Comparison of ENCODE assay signal across 12 mouse cellular contexts in the genomic region with DNA sequence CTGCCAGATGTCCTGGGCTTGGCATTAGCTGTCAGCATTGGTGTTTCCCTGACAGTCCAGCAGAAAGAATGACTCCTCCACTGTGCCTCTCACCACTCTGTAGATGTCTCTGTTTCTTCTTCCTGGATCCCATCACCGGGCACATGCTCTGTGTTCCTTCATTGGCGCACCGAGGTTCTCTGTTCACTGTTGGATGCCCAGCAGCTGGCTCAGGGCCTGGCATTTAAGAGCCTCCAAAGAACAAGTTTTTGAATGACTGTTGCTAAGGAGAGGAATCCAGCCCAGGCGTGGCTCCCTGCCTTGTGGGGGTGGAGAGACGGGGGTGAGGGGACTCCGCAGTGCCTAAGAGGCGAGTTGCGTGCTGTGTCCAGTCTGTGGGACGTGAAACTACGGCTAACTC.
DNase-seq lines count a peak whose midpoint lies in the region; ATAC-seq and TF ChIP-seq lines count a peak whose summit lies in the region.
"Had no signal": no experiment of that assay in that cellular context is flagged by ENCODE, and none has a peak within 500 bp of the region (broad histone marks: within the 10 kb centered on the region; RNA-seq: fewer than 3 reads in every experiment).

No protein-coding gene starts in this region.

- peak overlapping the region; percentile 18; the same call in 1 of the 2 replicates for H3K27ac ChIP-seq in left cerebral cortex, adult 2 months
- no peak overlapping the region for H3K27ac ChIP-seq in forebrain, postnatal 0 days (ENCODE audit: low read depth, low read length)
- no peak overlapping the region for H3K27ac ChIP-seq in midbrain, embryonic 15.5 days
- H3K27ac ChIP-seq: embryonic facial prominence, embryonic 15.5 days; liver, embryonic 15.5 days had no signal

- H3K4me2 ChIP-seq in forebrain, postnatal 0 days (ENCODE audit: low read depth), result no peak overlapping the region
- H3K4me2 ChIP-seq in midbrain, embryonic 15.5 days, result no peak overlapping the region
- H3K4me2 ChIP-seq: embryonic facial prominence, embryonic 15.5 days; liver, embryonic 15.5 days had no signal

- intact Hi-C loops in left cerebral cortex, adult 2 months (cut with DNase I), result no loop called here

- no peaks in the 10 kb centered on the region for H3K27me3 ChIP-seq in forebrain, postnatal 0 days (ENCODE audit: insufficient read depth, low read length)
- no peaks in the 10 kb centered on the region for H3K27me3 ChIP-seq in midbrain, embryonic 15.5 days (replicated peaks)
- H3K27me3 ChIP-seq: embryonic facial prominence, embryonic 15.5 days; liver, embryonic 15.5 days; megakaryocyte, embryonic 14.5 days had no signal

- 0 out of 2 replicates have a peak, but pooled peaks cover 3% of the 10 kb centered on the region for H3K36me3 ChIP-seq in forebrain, postnatal 0 days (ENCODE audit: insufficient read depth)
- H3K36me3 ChIP-seq in midbrain, embryonic 15.5 days (replicated peaks), result no peaks in the 10 kb centered on the region

- H3K4me1 ChIP-seq in forebrain, postnatal 0 days (ENCODE audit: insufficient read depth), result peaks cover 16% of the 10 kb centered on the region
- peaks cover 39% of the 10 kb centered on the region for H3K4me1 ChIP-seq in midbrain, embryonic 15.5 days

- H3K9ac ChIP-seq in forebrain, postnatal 0 days, result no peak overlapping the region
- no peak overlapping the region for H3K9ac ChIP-seq in midbrain, embryonic 15.5 days
- H3K9ac ChIP-seq: embryonic facial prominence, embryonic 15.5 days; liver, embryonic 15.5 days had no signal

- peak; percentile 54 for ATAC-seq in forebrain, postnatal 0 days
- ATAC-seq in midbrain, embryonic 15.5 days (replicated peaks), result peak; percentile 37; the same call in 1 of the 2 replicates

- DNase-seq in cerebellum, postnatal 14 days, result peak; percentile 48 to 52
- DNase-seq in cerebellum, adult 11-12 months, result no peak
- no peak for DNase-seq in left cerebral cortex, adult 2 months (ENCODE audit: extremely low spot score in 1 of 2, low spot score in 2 of 2)
- no peak for DNase-seq in left cerebral cortex, adult 8-10 months (ENCODE audit: low spot score in 2 of 2)
- peak; percentile 69 for DNase-seq in forebrain, postnatal 0 days
- DNase-seq in adrenal gland, postnatal 25 days, result no peak
- no peak for DNase-seq in testis, postnatal 14 days (ENCODE audit: low spot score)

- no peaks in the 10 kb centered on the region for H3K9me3 ChIP-seq in forebrain, postnatal 0 days (ENCODE audit: low read length)
- H3K9me3 ChIP-seq in midbrain, embryonic 15.5 days, result no peaks in the 10 kb centered on the region
- H3K9me3 ChIP-seq: embryonic facial prominence, embryonic 15.5 days; G1E; liver, embryonic 15.5 days; megakaryocyte, embryonic 14.5 days had no signal

- no peak for TF ChIP-seq CTCF in left cerebral cortex, adult 2 months (IDR thresholded peaks at IDR 0.05)
- no peak for TF ChIP-seq CTCF in forebrain, postnatal 0 days (IDR thresholded peaks at IDR 0.05; ENCODE audit: low read depth)

- 34% methylated on average over 10 of the region's 10 CpGs for WGBS in forebrain, postnatal 0 days
- WGBS in midbrain, embryonic 15.5 days, result 70% methylated on average over 10 of the region's 10 CpGs

- H3K4me3 ChIP-seq in left cerebral cortex, adult 2 months, result no peak overlapping the region
- no peak overlapping the region for H3K4me3 ChIP-seq in forebrain, postnatal 0 days (ENCODE audit: low read depth, low read length)
- no peak overlapping the region for H3K4me3 ChIP-seq in midbrain, embryonic 15.5 days
- H3K4me3 ChIP-seq: embryonic facial prominence, embryonic 15.5 days; liver, embryonic 15.5 days; megakaryocyte, embryonic 14.5 days had no signal

Comparison
In these comparisons a context has a peak if more than half of its experiments do, and no peak if none do; other contexts are left out.
1. DNase-seq: peak in cerebellum, postnatal 14 days (2 of 2) and forebrain, postnatal 0 days (single experiment); none in cerebellum, adult 11-12 months (single experiment), left cerebral cortex, adult 2 months (0 of 2), left cerebral cortex, adult 8-10 months (0 of 2), adrenal gland, postnatal 25 days (single experiment) and testis, postnatal 14 days (single experiment).